Mouse (Mus musculus) spleen, postnatal 14 days (tissue): ENCODE data around the gene Ireb2.
"Not testable (repeated sequence)": the region's sequence is repeated elsewhere in the genome, so short reads cannot be mapped to it uniquely, and the experiment has no call there.

Experiments
- DNase-seq, 2 experiments: peaks; one replicate each; pipeline ENCODE4 v3.0.0; 2021 to 2022; ENCODE audit warnings: low spot score in 2 of 2

Gene Ireb2

GRCm38 (mm10) chr9:54863363-54864281 lies at the start of gene Ireb2:
Gene Ireb2 (plus strand): TSS chr9:54863789.
- peak; percentile 98 for DNase-seq

GRCm38 (mm10) chr9:54816508-54817201 lies 46.9 kb upstream of the Ireb2 start:
- no peak for DNase-seq

DNA sequence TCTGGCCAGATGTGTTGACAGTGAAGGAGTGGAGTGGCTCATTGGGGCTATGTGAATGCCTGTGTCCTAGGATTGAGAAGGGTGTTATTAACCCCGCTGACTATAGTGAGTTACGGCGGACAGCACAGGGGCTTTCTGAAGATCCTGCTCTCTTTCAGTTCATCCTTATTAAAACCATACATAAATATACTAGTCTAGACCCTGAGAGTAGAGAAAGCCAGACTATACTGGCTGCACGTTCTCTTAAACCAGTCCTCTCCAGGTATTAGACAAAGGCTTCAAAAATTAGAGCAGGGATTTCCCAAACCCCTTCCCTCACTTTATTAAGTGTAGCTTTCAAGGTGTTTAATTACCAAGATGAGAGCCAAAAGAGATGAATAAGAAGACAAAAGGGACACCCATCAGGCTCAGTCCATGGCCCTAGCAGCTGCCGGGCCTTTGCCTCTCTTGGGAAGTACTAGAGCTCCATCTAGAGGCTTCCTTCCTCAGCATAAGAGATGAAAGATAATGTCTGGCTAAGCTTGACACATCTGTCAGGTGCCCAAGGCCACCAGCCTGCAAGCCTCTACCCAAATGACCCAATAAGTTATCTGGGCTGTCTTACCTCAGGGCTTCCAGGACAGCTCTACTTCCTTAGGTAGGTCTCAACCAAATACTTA lies 42.0 kb upstream of the Ireb2 start:
- DNase-seq = no peak

- DNase-seq = no peak
Measured at GRCm38 (mm10) chr9:54829760-54830159, 33.8 kb upstream of the Ireb2 start.

DNA sequence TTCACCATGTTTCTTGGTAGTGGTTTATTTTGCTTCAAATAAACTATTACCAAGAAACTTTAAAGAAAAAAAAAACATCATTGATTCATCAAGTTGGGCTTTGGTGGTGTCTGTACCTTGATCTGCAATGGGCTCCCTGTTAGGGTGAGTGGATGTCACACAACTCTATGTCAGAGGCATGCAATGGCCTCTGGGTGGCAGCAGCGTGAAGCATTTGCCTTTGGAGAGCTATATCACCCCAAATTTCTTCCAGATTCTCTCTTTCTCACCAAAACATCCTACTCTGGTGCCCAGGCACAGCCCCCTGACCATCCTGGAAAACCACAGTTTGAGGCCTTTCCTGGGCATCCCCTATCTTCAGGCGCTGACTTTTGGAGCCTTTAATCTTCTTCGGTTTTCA lies 33.0 kb upstream of the Ireb2 start:
- no peak for DNase-seq

DNA sequence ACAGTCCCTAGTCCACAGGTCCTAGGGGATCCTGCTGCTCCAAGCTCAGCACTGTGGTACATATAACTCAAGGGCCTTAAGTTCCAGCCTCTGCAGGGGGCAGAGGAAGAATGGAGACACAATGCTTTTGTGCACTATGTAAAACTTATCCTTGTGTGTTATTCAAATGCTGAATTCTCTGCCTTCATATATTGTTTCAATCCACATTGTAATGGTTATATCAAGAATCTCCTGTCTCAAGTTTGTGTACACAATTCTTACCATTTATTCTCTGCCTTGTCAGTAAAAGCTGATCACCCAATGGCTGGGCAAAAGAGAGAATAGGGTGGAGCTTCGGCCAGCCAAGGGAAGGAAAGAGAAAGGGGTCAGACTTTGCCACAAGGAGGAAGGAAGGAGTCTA lies 29.8 kb upstream of the Ireb2 start:
- DNase-seq = no peak

DNA sequence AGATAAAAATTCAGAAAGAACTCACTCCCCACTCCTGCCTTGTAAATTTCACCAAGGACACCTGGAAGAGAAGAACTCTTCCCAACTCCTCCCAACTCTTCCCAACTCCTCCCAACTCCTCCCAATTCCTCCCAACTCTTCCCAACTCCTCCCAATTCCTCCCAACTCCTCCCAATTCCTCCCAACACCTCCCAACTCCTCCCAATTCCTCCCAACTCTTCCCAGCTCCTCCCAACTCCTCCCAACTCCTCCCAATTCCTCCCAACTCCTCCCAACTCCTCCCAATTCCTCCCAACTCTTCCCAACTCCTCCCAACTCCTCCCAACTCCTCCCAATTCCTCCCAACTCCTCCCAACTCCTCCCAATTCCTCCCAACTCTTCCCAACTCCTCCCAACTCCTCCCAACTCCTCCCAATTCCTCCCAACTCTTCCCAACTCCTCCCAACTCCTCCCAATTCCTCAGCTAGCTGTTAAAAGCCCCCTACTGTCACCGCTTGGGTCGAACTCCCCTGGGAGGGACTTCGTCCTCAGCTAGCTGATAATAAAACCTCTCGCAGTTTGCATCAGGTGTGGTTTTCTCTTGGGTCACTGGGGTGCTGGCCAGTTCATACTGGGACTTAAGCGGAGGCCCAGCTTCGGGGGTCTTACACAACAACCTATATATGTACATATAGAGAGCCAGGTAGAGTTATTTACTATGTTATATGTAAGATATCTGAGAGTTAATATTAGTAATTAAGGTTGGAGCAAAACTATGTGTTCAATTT lies 27.5 kb upstream of the Ireb2 start:
- DNase-seq = not testable (repeated sequence)

GRCm38 (mm10) chr9:54837835-54838234 lies 25.8 kb upstream of the Ireb2 start:
- DNase-seq = no peak

DNA sequence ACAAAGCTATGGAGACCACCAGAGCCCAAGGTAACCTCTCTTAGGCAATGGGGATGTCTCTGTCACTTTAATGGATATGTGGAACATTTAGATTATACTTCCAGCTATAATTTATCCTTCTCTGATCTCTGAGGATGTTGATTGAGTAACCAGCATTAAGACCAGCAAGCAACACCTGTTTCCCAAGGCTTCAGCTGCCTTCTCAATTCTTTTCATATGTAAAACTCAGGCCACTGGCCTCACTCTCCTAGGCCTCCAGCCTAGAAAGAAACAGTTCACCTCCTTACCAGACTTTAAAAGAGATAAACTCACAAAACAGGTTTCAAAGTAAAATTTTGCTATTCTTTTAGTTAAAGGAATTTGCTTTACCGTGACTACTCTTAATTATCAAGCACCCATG lies 23.4 kb upstream of the Ireb2 start:
- DNase-seq = no peak

GRCm38 (mm10) chr9:54842311-54842710 lies 21.3 kb upstream of the Ireb2 start:
- no peak for DNase-seq

DNA sequence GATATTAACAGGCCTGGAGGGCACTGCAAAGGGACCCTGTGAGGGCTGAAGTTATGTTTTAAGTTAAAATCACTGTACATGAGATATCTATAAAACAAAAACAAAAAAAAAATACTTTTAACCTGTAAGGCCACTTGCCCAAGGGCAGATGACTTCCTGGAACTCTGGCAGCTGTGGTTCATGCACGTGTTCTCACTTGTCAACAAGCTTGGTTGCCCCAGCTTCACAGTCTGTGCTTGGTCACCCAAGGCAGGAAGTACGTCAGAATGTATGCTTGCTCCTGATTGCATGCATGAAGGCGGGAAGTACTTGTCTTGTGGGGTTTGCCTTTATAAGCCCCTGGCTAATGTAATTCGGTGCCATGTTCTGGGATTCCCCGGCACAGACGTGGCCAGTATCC lies 19.7 kb upstream of the Ireb2 start:
- DNase-seq = no peak

DNA sequence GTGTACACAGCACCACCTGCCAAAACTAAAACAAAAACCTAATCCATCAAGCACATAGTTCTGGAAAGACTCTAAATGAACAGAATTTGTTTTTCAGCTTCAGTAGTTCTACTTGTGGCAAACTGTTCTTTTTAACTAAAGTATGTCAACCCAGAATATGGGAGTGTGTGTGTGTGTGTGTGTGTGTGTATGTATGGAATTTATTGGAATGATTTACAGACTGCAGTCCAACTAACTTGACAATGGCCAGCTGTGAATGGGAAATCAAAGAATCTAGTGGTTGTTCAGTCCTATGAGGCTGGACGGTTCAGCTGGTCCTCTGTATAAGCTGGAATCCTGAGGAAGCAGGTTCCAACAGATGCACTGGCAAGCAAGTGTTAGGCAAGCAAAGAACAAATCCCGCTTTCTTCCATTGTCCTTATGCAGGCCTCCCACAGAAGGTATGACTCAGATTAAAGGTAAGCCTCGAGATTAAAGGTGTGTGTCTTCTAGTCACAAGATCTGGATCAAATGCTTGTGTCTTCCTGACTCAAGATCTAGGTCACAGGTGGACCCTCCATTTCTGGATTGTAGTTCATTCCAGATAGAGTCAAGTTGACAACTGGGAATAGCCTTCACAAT lies 18.9 kb upstream of the Ireb2 start:
- no peak for DNase-seq

DNA sequence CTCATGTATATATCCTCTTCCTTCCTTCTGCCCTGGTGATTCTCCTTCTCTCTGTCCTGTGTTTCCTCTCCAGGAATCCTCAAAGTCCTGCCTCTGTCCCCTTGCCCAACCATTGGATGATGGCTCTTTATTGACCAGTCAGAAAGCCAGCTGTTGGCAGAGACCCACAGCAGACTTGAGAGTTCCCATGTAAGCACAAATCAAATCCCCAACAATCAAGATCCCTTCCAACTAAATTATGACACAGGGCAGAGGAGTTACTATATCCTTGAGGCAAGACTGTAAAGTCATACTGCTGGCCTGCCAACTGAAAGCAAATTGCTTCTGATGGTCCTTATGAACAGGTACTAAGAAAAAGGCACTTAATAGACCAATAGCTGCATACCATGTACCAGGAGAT lies 15.4 kb upstream of the Ireb2 start:
- no peak for DNase-seq

GRCm38 (mm10) chr9:54853036-54853435 lies 10.6 kb upstream of the Ireb2 start:
- DNase-seq = not testable (repeated sequence)

DNA sequence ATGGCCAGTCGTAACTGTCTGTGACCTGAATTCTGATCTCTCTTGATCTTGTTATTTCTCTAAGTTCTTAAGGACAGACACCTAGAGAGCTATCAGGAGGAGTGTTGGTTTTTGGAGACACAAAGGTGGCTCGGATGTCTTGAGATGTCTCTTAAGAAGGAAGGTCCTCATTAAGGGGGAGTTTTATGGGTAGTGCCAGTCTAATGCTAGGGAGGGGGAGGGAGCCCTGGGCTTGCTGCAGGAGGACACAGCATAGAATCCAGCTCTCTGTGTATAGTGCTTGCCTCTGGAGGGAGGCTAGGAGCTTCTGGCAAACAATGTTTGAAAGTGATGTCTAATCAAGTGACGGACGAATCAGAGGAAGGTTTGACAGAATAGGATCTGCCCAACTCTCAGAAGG lies 10.0 kb upstream of the Ireb2 start:
- no peak for DNase-seq

DNA sequence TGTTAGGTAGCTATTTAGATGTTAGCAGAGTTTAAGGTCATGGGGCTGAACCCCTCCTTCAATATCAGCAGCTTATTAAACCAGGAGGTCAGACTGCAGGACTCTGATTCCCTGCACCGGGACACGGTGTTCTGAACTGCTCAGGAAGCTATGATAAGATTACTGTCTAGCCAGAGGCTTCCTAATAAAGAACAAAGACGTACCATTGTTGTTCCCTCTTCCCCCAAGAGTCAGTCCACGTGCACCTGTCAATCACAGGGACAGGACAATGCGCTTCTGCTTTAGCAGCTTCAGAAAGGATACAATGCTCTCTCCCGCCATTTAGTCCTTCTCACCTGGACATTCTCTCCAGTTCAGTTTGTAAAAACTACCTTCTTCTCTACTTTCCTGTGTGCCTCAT lies 8.0 kb upstream of the Ireb2 start:
- no peak for DNase-seq

- DNase-seq = no peak
Measured at GRCm38 (mm10) chr9:54856121-54856520, 7.5 kb upstream of the Ireb2 start.

- no peak for DNase-seq
Measured at GRCm38 (mm10) chr9:54857474-54857873, 6.1 kb upstream of the Ireb2 start.

DNA sequence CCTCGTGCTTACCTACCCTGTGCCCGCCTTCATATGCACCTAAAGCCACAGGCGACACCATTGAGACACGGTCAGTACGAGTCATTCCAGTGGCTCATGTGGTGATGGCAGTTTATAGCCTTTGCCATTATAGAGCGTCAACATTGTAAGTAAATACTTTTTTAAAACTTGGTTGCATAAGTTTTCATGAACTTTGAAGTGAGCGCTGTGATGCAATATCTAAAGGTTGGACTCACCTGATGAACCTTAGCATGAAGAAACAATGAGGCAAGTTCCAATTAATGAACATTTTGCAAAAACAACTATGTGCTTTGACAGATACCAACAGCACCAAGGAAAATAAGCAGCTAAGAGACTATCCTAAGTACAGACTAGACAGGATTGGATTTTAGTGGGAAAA lies 3.1 kb upstream of the Ireb2 start:
- no peak for DNase-seq

- no peak for DNase-seq
Measured at GRCm38 (mm10) chr9:54878759-54879158, 15.2 kb downstream of the Ireb2 start.

DNA sequence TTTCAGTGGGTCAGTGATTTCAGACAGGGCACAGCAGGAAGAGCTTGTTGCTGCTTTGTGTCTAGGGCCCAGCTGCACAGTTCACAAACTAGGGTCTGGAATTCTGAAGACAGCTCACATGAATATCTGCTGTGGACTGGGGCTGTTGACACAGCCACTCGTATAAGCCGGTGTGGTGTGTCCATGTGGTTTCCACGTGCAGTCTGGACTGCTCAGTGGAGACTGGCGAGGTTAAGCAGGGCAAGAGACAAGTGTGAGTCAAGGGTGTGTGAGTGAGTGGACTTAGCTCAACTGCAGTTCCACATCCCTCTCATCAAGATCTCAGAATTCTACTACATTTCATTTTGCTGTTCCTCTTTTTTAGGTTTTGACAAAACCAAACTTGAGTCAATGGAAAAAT lies 28.5 kb downstream of the Ireb2 start:
- no peak for DNase-seq
